Comparison of ENCODE assay signal across 1 mouse cellular context in the genomic region with DNA sequence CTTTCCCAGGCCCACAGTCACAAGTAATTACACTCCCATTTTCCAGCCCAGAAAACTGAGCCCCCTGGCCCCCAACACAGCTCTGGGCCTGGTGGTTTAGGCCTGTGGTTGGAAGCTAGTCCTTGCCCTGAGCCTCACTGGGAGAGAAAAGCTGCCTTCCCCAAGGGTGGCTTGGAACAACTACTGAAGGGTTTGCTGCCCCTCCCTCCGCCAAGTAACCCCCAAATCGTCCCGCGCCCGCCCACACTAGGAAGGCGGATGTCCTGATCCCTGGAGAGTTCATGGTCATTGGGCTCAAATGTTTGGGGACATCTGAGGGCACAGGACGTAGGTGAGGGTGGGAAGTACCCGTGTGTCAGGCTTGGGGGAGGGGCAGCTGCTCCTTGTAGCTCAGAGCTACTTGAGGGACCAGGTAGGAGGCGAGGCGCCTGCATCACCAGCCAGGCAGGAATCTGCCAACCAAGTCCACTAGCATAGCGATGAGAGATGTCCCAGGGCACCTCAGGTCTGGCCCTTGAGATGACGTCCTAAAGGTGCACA.
A peak's percentile ranks its signal among the peaks of the same experiment; 100 is the strongest.
TF ChIP-seq lines count a peak whose summit lies in the region.

No protein-coding gene starts in this region.

TF ChIP-seq in MEL, 35 proteins besides CTCF, POLR2A, EP300 and RAD21:
- TF ChIP-seq ZKSCAN1 (IDR thresholded peaks at IDR 0.05; ENCODE audit: low read depth, low read length) (no peak), MXI1 (IDR thresholded peaks at IDR 0.05; ENCODE audit: low read depth, low read length) (peak; percentile 5; the same call in 1 of the 2 replicates), GABPA (IDR thresholded peaks at IDR 0.05; ENCODE audit: low read depth, low read length) (no peak), SIN3A (IDR thresholded peaks at IDR 0.05; ENCODE audit: low read length) (no peak), MYB (IDR thresholded peaks at IDR 0.05; ENCODE audit: low read depth, low read length) (no peak), CHD2 (IDR thresholded peaks at IDR 0.05; ENCODE audit: low read length) (peak; percentile 17; the same call in 1 of the 2 replicates), CHD1 (IDR thresholded peaks at IDR 0.05; ENCODE audit: low read depth, low read length) (peak; percentile 79; the same call in 1 of the 2 replicates), KAT2A (conservative IDR thresholded peaks at IDR 0.05; ENCODE audit: low read depth, low read length) (0 out of 2 replicates have a peak, but pooled peaks have one; percentile 9), MEF2A (IDR thresholded peaks at IDR 0.05; ENCODE audit: extremely low read depth, insufficient replicate concordance, low read depth, low read length, poor library complexity, severe bottlenecking) (0 out of 2 replicates have a peak, but pooled peaks have one; percentile 6), MAFK (IDR thresholded peaks at IDR 0.05; ENCODE audit: borderline replicate concordance, low read depth, low read length) (no peak), ZMIZ1 (IDR thresholded peaks at IDR 0.05; ENCODE audit: low read depth, low read length) (peak; percentile 28; the same call in 1 of the 2 replicates), UBTF (IDR thresholded peaks at IDR 0.05; ENCODE audit: borderline replicate concordance, insufficient read depth, low read depth, low read length) (no peak), MAX (IDR thresholded peaks at IDR 0.05; ENCODE audit: low read length) (peak; percentile 59; the same call in 1 of the 2 replicates)
